29 mouse cellular contexts compared by ENCODE assay signal in genomic region chr17:61337094-61337493, GRCm38 (mm10).
"Had no signal": no experiment of that assay in that cellular context is flagged by ENCODE, and none has a peak within 500 bp of the region (broad histone marks: within the 10 kb centered on the region; RNA-seq: fewer than 3 reads in every experiment).

No protein-coding gene starts in this region.

- H3K9ac ChIP-seq: limb, embryonic 12.5 days; limb, embryonic 13.5 days; limb, embryonic 15.5 days; liver, embryonic 12.5 days; liver, embryonic 13.5 days; liver, embryonic 14.5 days; liver, embryonic 15.5 days; liver, postnatal 0 days; lung, embryonic 14.5 days; lung, embryonic 15.5 days; midbrain, embryonic 12.5 days; midbrain, embryonic 13.5 days; midbrain, embryonic 15.5 days had no signal

- H3K27ac ChIP-seq: limb, embryonic 10.5 days; limb, embryonic 12.5 days; limb, embryonic 13.5 days; limb, embryonic 15.5 days; liver, embryonic 12.5 days; liver, embryonic 13.5 days; liver, embryonic 14.5 days; liver, embryonic 15.5 days; lung, embryonic 15.5 days; macrophage; midbrain, embryonic 10.5 days; midbrain, embryonic 12.5 days; midbrain, embryonic 13.5 days; midbrain, embryonic 15.5 days had no signal

- H3K4me3 ChIP-seq: limb, embryonic 10.5 days; limb, embryonic 12.5 days; limb, embryonic 13.5 days; limb, embryonic 15.5 days; liver, embryonic 12.5 days; liver, embryonic 13.5 days; liver, embryonic 15.5 days; lung, embryonic 15.5 days; megakaryocyte, embryonic 14.5 days; midbrain, embryonic 10.5 days; midbrain, embryonic 12.5 days; midbrain, embryonic 13.5 days; midbrain, embryonic 15.5 days; myocyte had no signal

- DNase-seq: left cerebral cortex, postnatal 4 days; liver; liver, embryonic 13.5 days; liver, postnatal 0 days; lung, adult 18-20 months; lung, adult 2 months; lung, embryonic 14.5 days; lung, postnatal 10 days; lung, postnatal 14 days; lung, postnatal 36 days; lung, postnatal 4 days; midbrain, embryonic 14.5 days had no signal

- H3K4me1 ChIP-seq: limb, embryonic 10.5 days; limb, embryonic 12.5 days; limb, embryonic 13.5 days; limb, embryonic 15.5 days; liver, embryonic 12.5 days; liver, embryonic 13.5 days; liver, embryonic 15.5 days; lung, embryonic 15.5 days; megakaryocyte, embryonic 14.5 days; midbrain, embryonic 10.5 days; midbrain, embryonic 12.5 days; midbrain, embryonic 13.5 days; midbrain, embryonic 15.5 days had no signal

- H3K27me3 ChIP-seq: limb, embryonic 12.5 days; limb, embryonic 13.5 days; limb, embryonic 15.5 days; liver, embryonic 12.5 days; liver, embryonic 13.5 days; liver, embryonic 15.5 days; lung, embryonic 15.5 days; megakaryocyte, embryonic 14.5 days; midbrain, embryonic 12.5 days; midbrain, embryonic 13.5 days; midbrain, embryonic 15.5 days had no signal

- H3K9me3 ChIP-seq: limb, embryonic 10.5 days; limb, embryonic 12.5 days; limb, embryonic 13.5 days; limb, embryonic 15.5 days; liver, embryonic 12.5 days; liver, embryonic 13.5 days; liver, embryonic 15.5 days; lung, embryonic 15.5 days; megakaryocyte, embryonic 14.5 days; midbrain, embryonic 10.5 days; midbrain, embryonic 12.5 days; midbrain, embryonic 13.5 days; midbrain, embryonic 15.5 days had no signal

- ATAC-seq: liver, embryonic 12.5 days; liver, postnatal 0 days; lung, postnatal 0 days; midbrain, embryonic 13.5 days; midbrain, embryonic 15.5 days; midbrain, embryonic 16.5 days had no signal

- H3K36me3 ChIP-seq: limb, embryonic 10.5 days; limb, embryonic 12.5 days; limb, embryonic 13.5 days; limb, embryonic 15.5 days; liver, embryonic 12.5 days; liver, embryonic 13.5 days; liver, embryonic 15.5 days; lung, embryonic 15.5 days; midbrain, embryonic 10.5 days; midbrain, embryonic 12.5 days; midbrain, embryonic 13.5 days; midbrain, embryonic 15.5 days had no signal
